ENCODE assay signal across 28 mouse cellular contexts in the genomic region with DNA sequence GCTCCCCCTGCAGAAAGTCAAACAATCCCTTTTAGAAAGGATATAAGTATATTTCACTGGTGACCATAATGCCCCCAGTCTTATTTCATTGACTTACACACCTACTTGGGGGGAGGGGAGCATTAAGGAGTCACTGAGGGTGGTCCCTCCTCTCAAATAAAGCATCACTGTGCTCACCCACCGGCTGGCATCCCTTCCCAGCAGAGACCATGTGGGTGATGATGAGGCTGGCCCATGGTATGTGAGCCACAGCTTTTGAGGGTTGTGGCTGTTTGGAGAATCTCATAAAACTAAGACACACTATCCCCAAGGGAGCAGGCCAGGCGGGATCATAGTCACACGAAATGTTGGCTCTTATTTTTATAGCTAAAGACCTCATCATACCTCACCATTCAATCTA.
"Had no signal": no experiment of that assay in that cellular context is flagged by ENCODE, and none has a peak within 500 bp of the region (broad histone marks: within the 10 kb centered on the region; RNA-seq: fewer than 3 reads in every experiment).

No protein-coding gene starts in this region.

- ATAC-seq: forebrain, embryonic 13.5 days; forebrain, embryonic 14.5 days; forebrain, embryonic 15.5 days; forebrain, embryonic 16.5 days; forebrain, postnatal 0 days had no signal

- H3K9me3 ChIP-seq: forebrain, embryonic 13.5 days; forebrain, embryonic 15.5 days had no signal

- H3K4me3 ChIP-seq: embryonic facial prominence, embryonic 10.5 days; embryonic facial prominence, embryonic 12.5 days; embryonic facial prominence, embryonic 13.5 days; embryonic facial prominence, embryonic 15.5 days; erythroblast, embryonic 14.5 days; forebrain, embryonic 10.5 days; forebrain, embryonic 12.5 days; forebrain, embryonic 13.5 days; forebrain, embryonic 15.5 days; gastrocnemius, adult 2 months; heart, adult 2 months had no signal

- H3K27me3 ChIP-seq: embryonic facial prominence, embryonic 12.5 days; embryonic facial prominence, embryonic 13.5 days; embryonic facial prominence, embryonic 15.5 days; forebrain, embryonic 12.5 days; forebrain, embryonic 13.5 days; forebrain, embryonic 15.5 days had no signal

- H3K4me1 ChIP-seq: embryonic facial prominence, embryonic 12.5 days had no signal

- H3K36me3 ChIP-seq: embryonic facial prominence, embryonic 10.5 days; embryonic facial prominence, embryonic 12.5 days; embryonic facial prominence, embryonic 13.5 days; embryonic facial prominence, embryonic 15.5 days; forebrain, embryonic 10.5 days; forebrain, embryonic 12.5 days; forebrain, embryonic 15.5 days had no signal

- H3K4me2 ChIP-seq: embryonic facial prominence, embryonic 12.5 days; embryonic facial prominence, embryonic 13.5 days; embryonic facial prominence, embryonic 15.5 days; forebrain, embryonic 12.5 days; forebrain, embryonic 13.5 days; forebrain, embryonic 15.5 days had no signal

- H3K27ac ChIP-seq: embryonic facial prominence, embryonic 10.5 days; embryonic facial prominence, embryonic 12.5 days; embryonic facial prominence, embryonic 13.5 days; embryonic facial prominence, embryonic 15.5 days; forebrain, embryonic 10.5 days; forebrain, embryonic 12.5 days; forebrain, embryonic 13.5 days; forebrain, embryonic 15.5 days; gastrocnemius, adult 2 months; heart, adult 2 months had no signal

- DNase-seq: cerebellum, adult 2 months; cerebellum, adult 8-10 months; cerebellum, adult 9-10 months; cerebellum, adult 9-11 months; cerebellum, postnatal 10 days; cerebellum, postnatal 14 days; cerebellum, postnatal 25 days; cerebellum, postnatal 36 days; embryo, embryonic 11 days; forebrain, postnatal 0 days; gastrocnemius, adult 2 months; gastrocnemius, postnatal 10 days; gastrocnemius, postnatal 14 days; gastrocnemius, postnatal 25 days; gastrocnemius, postnatal 36 days; heart, adult 18-20 months; heart, adult 2 months had no signal

- H3K9ac ChIP-seq: embryonic facial prominence, embryonic 12.5 days; embryonic facial prominence, embryonic 13.5 days; embryonic facial prominence, embryonic 15.5 days; forebrain, embryonic 12.5 days; forebrain, embryonic 13.5 days; forebrain, embryonic 15.5 days; forebrain, postnatal 0 days had no signal
